ENCODE assay signal across 20 mouse cellular contexts in genomic region chr1:88121521-88121920, GRCm38 (mm10). TPM values are rescaled to one million over a fixed set of nuclear protein-coding genes. Genes with fewer than 3 reads are reported as not detected.
A peak's percentile ranks its signal among the peaks of the same experiment; 100 is the strongest.
DNase-seq lines count a peak whose midpoint lies in the region; ATAC-seq and TF ChIP-seq lines count a peak whose summit lies in the region.
"Not testable (repeated sequence)": the region's sequence is repeated elsewhere in the genome, so short reads cannot be mapped to it uniquely, and the experiment has no call there.
"Had no signal": no experiment of that assay in that cellular context is flagged by ENCODE, and none has a peak within 500 bp of the region (broad histone marks: within the 10 kb centered on the region; RNA-seq: fewer than 3 reads in every experiment).

No protein-coding gene starts in this region.

- not testable (repeated sequence) for H3K9me3 ChIP-seq in embryonic facial prominence, embryonic 11.5 days (replicated peaks; ENCODE audit: control insufficient read depth, low read length); intestine, postnatal 0 days (ENCODE audit: control insufficient read depth)

- H3K36me3 ChIP-seq in embryonic facial prominence, embryonic 11.5 days (replicated peaks; ENCODE audit: control insufficient read depth, insufficient read depth, low read depth, low read length); intestine, postnatal 0 days (ENCODE audit: control insufficient read depth, insufficient read depth): not testable (repeated sequence)

- TF ChIP-seq CTCF in intestine, postnatal 0 days (IDR thresholded peaks at IDR 0.05; ENCODE audit: low read depth), result peak; percentile 67
- peak; percentile 29; the same call in 1 of the 2 replicates for TF ChIP-seq CTCF in lung, adult 2 months (IDR thresholded peaks at IDR 0.05; ENCODE audit: insufficient read depth, low read length)

- no CpG with 5 or more reads among the region's 1 CpGs for WGBS in embryonic facial prominence, embryonic 11.5 days
- no CpG with 5 or more reads among the region's 1 CpGs for WGBS in intestine, postnatal 0 days
- WGBS in lung, adult 2 months, result no CpG with 5 or more reads among the region's 1 CpGs

- not testable (repeated sequence) for ATAC-seq in embryonic facial prominence, embryonic 11.5 days (replicated peaks; ENCODE audit: insufficient number of reproducible peaks, low FRiP score, low TSS enrichment, low read depth); intestine, postnatal 0 days
- peak; percentile 50; the same call in 1 of the 2 replicates for ATAC-seq in megakaryocyte-erythroid progenitor cell, adult 5-6 weeks (replicated peaks; ENCODE audit: low FRiP score, low TSS enrichment, poor library complexity, severe bottlenecking)

- DNase-seq in ES-CJ7 (ENCODE audit: low read depth, low spot score), result peak; percentile 25
- DNase-seq in adrenal gland, postnatal 25 days, result peak; percentile 21
- peak; percentile 18 for DNase-seq in embryonic facial prominence, embryonic 11.5 days (ENCODE audit: low spot score)
- DNase-seq in kidney, postnatal 36 days, result peak; percentile 70 to 78
- DNase-seq in lung, adult 2 months, result not testable (repeated sequence)
- peak; percentile 28 for DNase-seq in thymus, postnatal 4 days

- not testable (repeated sequence) for H3K4me1 ChIP-seq in embryonic facial prominence, embryonic 11.5 days (ENCODE audit: control insufficient read depth, insufficient read depth, low read length); intestine, postnatal 0 days (replicated peaks; ENCODE audit: control insufficient read depth, insufficient read depth, low read length); lung, adult 2 months (ENCODE audit: control insufficient read depth, insufficient read depth, low read length)

- not testable (repeated sequence) for H3K27ac ChIP-seq in embryonic facial prominence, embryonic 11.5 days (replicated peaks; ENCODE audit: low read depth, low read length); intestine, postnatal 0 days (ENCODE audit: low read depth, low read length)

- not testable (repeated sequence) for H3K9ac ChIP-seq in embryonic facial prominence, embryonic 11.5 days (replicated peaks; ENCODE audit: low read length); intestine, postnatal 0 days (ENCODE audit: low read depth, low read length)

- H3K4me3 ChIP-seq in embryonic facial prominence, embryonic 11.5 days (ENCODE audit: low read depth, low read length); intestine, postnatal 0 days (ENCODE audit: low read depth, low read length); lung, adult 2 months (replicated peaks; ENCODE audit: extremely low read depth, low read depth, low read length): not testable (repeated sequence)

- H3K4me2 ChIP-seq in embryonic facial prominence, embryonic 11.5 days (ENCODE audit: low read depth, low read length); intestine, postnatal 0 days (replicated peaks; ENCODE audit: low read depth): not testable (repeated sequence)

- not testable (repeated sequence) for TF ChIP-seq POLR2A in lung, adult 2 months (IDR thresholded peaks at IDR 0.05; ENCODE audit: borderline replicate concordance, extremely low read depth, low read depth, low read length)

- H3K27me3 ChIP-seq in embryonic facial prominence, embryonic 11.5 days (ENCODE audit: control insufficient read depth, insufficient read depth, low read length); intestine, postnatal 0 days (replicated peaks; ENCODE audit: control insufficient read depth, insufficient read depth, low read length): not testable (repeated sequence)

RNA-seq across cellular contexts. Expression of gene Ugt1a6a, which starts 13.1 kb away (rescaled TPM):
- 8.0 and 12.2 TPM in 2 replicates for total RNA-seq in adrenal gland, postnatal 25 days (2021)
- polyA plus RNA-seq in embryonic facial prominence, embryonic 11.5 days (2014; fragmentation: Nextera tagmentation; extraction: Ambion mirVana), result 0.48 and 0.56 TPM in 2 replicates
- 5.7 and 5.8 TPM in 2 replicates for polyA plus RNA-seq in intestine, postnatal 0 days (2015; fragmentation: Nextera tagmentation; extraction: Ambion mirVana)
- 34.5 and 45.3 TPM in 2 replicates for polyA plus RNA-seq in lung, adult 2 months (2012; rRNA removed)
- total RNA-seq in megakaryocyte-erythroid progenitor cell, adult 5-6 weeks (2014; fragmentation: Nextera tagmentation), result not detected in 2 replicates
- not detected in 2 replicates for total RNA-seq in megakaryocyte-erythroid progenitor cell, adult 5-6 weeks (2017)

RNA-seq across cellular contexts. Expression of gene Ugt1a6b, which starts 18.5 kb away (rescaled TPM):
- 5.5 and 7.0 TPM in 2 replicates for total RNA-seq in adrenal gland, postnatal 25 days (2021)
- polyA plus RNA-seq in embryonic facial prominence, embryonic 11.5 days (2014; fragmentation: Nextera tagmentation; extraction: Ambion mirVana), result not detected in 2 replicates
- polyA plus RNA-seq in intestine, postnatal 0 days (2015; fragmentation: Nextera tagmentation; extraction: Ambion mirVana), result 0.35 and 0.58 TPM in 2 replicates
- polyA plus RNA-seq in lung, adult 2 months (2012; rRNA removed), result 2.4 and 2.9 TPM in 2 replicates
- total RNA-seq in megakaryocyte-erythroid progenitor cell, adult 5-6 weeks (2014; fragmentation: Nextera tagmentation), result 0.83 and 0.99 TPM in 2 replicates
- total RNA-seq in megakaryocyte-erythroid progenitor cell, adult 5-6 weeks (2017), result not detected in 2 replicates
- total RNA-seq: left cerebral cortex, postnatal 25 days had no signal
- polyA plus RNA-seq: embryonic facial prominence, embryonic 12.5 days; neural tube, embryonic 12.5 days had no signal

RNA-seq across cellular contexts. Expression of gene Ugt1a7c, which starts 26.7 kb away (rescaled TPM):
- 0.61 and 1.4 TPM in 2 replicates for total RNA-seq in adrenal gland, postnatal 25 days (2021)
- polyA plus RNA-seq in embryonic facial prominence, embryonic 11.5 days (2014; fragmentation: Nextera tagmentation; extraction: Ambion mirVana), result 0.77 and 0.84 TPM in 2 replicates
- 57.4 and 60.9 TPM in 2 replicates for polyA plus RNA-seq in intestine, postnatal 0 days (2015; fragmentation: Nextera tagmentation; extraction: Ambion mirVana)
- 4.8 and 6.1 TPM in 2 replicates for polyA plus RNA-seq in lung, adult 2 months (2012; rRNA removed)
- total RNA-seq in megakaryocyte-erythroid progenitor cell, adult 5-6 weeks (2014; fragmentation: Nextera tagmentation), result 0.11 TPM in 1 of 2 replicates, not detected in the other
- 0.61 and 2.3 TPM in 2 replicates for total RNA-seq in megakaryocyte-erythroid progenitor cell, adult 5-6 weeks (2017)

RNA-seq across cellular contexts. Expression of gene Ugt1a8, which starts 33.9 kb away (rescaled TPM):
- not detected in 2 replicates for total RNA-seq in adrenal gland, postnatal 25 days (2021)
- not detected in 2 replicates for polyA plus RNA-seq in embryonic facial prominence, embryonic 11.5 days (2014; fragmentation: Nextera tagmentation; extraction: Ambion mirVana)
- polyA plus RNA-seq in intestine, postnatal 0 days (2015; fragmentation: Nextera tagmentation; extraction: Ambion mirVana), result 0.05 and 0.08 TPM in 2 replicates
- polyA plus RNA-seq in lung, adult 2 months (2012; rRNA removed), result not detected in 2 replicates
- not detected in 2 replicates for total RNA-seq in megakaryocyte-erythroid progenitor cell, adult 5-6 weeks (2014; fragmentation: Nextera tagmentation)
- total RNA-seq in megakaryocyte-erythroid progenitor cell, adult 5-6 weeks (2017), result not detected in 2 replicates
- total RNA-seq: adrenal gland, adult 2 months; gastrocnemius, postnatal 10 days; heart, adult 8-10 months; heart, postnatal 10 days; layer of hippocampus, postnatal 14 days; left cerebral cortex, postnatal 25 days; megakaryocyte, adult 5-6 weeks had no signal
- polyA plus RNA-seq: adrenal gland, adult 2 months; embryonic facial prominence, embryonic 12.5 days; hindbrain, embryonic 14.5 days; kidney, embryonic 15.5 days; liver, embryonic 11.5 days; neural tube, embryonic 12.5 days had no signal

RNA-seq across cellular contexts. Expression of gene Ugt1a5, which starts 44.3 kb away (rescaled TPM):
- 0.58 TPM in 1 of 2 replicates, not detected in the other for total RNA-seq in adrenal gland, postnatal 25 days (2021)
- polyA plus RNA-seq in embryonic facial prominence, embryonic 11.5 days (2014; fragmentation: Nextera tagmentation; extraction: Ambion mirVana), result 0.13 TPM in 1 of 2 replicates, not detected in the other
- polyA plus RNA-seq in intestine, postnatal 0 days (2015; fragmentation: Nextera tagmentation; extraction: Ambion mirVana), result not detected in 2 replicates
- polyA plus RNA-seq in lung, adult 2 months (2012; rRNA removed), result 0.06 and 0.36 TPM in 2 replicates
- total RNA-seq in megakaryocyte-erythroid progenitor cell, adult 5-6 weeks (2014; fragmentation: Nextera tagmentation), result 1.5 TPM in 1 of 2 replicates, not detected in the other
- total RNA-seq in megakaryocyte-erythroid progenitor cell, adult 5-6 weeks (2017), result not detected in 2 replicates
- total RNA-seq: layer of hippocampus, postnatal 14 days; left cerebral cortex, postnatal 25 days had no signal
- polyA plus RNA-seq: embryonic facial prominence, embryonic 12.5 days; hindbrain, embryonic 14.5 days; kidney, embryonic 15.5 days; liver, embryonic 11.5 days; neural tube, embryonic 12.5 days had no signal
